Mouse (Mus musculus) lung, adult 18-20 months (tissue): ENCODE measurements at regions not wholly inside any gene's neighbourhood (a gene's known extent, or its start where the extent isn't known, plus 50 kb on each side); places are given as distances from the start of the nearest gene placed in this dataset.

Source experiments
- DNase-seq, 2 experiments: peaks; one replicate each; pipeline ENCODE4 v3.0.0; 2022; ENCODE audit warnings: mixed read lengths in 2 of 2

DNA sequence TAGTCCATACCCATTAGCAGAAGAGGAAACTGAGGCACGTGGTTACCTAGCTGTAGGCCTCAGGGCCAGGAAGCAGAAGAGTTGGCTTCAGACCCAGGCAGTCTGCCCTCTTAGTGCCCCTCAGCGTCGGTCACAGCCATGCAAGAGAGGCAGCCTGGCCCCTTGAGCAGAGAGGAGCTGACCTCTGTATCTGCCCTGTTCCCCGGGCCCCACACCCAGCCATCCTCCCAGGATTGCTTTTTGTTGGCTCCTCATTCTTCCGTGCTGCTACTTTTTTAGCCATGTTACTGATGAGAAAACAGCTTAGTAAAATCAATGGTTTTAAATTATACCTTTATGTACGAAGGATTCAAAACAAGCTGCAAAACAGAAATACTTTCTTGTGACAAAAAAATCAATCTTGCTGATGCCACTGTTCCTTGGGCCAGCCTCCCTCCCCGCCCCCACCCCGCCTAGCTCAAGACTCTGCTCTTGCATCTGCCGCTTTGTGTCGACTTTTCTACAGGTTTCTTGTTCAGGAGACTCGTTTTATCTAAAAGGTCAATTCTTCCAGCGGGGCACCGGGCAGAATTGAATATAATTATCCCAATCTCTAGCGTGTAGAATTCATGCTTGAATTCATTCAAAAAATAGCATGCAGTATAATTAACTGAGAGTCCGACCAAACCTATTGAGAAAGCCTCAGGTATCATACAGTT lies 70.8 kb downstream of the Sall1 start:
- DNase-seq: no peak

DNA sequence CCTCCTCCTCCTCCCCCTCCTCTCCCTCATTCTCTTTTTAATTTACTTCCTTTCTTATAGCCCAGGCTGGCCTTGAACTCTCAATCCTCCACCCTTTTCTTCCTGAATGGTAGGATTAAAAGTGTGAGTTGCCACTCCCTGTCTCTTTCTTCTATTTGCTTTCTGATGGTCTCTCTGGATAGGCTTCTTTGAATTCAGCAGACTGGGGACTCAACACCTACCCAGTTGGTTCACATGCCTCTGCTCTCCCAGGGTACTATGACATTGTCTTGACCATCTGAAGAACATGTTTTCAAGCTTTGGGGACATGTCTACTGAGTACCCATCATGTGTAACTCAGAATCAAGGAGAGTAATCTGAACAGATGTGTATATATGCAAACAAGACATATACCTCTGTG lies 85.1 kb downstream of the Sall1 start:
- DNase-seq: no peak

DNA sequence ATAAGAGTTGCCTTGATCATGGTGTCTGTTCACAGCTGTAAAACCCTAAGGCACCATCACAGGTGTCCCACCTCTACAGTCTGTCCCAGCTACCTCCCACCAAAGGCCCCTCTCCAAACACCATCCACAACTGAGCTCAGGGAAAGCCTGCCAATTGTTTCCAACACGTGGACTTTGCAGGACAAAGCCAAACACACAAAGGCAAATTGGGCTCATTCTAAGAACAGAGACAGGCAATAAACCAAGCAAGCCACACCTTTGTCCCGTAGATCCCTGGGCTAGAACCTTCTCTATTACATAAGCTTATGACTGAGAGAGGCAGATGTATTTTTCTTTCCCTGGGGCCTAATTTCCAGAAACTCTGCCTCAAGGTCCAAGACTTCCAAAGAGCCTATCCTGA lies 90.8 kb downstream of the Sall1 start:
- DNase-seq: no peak

DNA sequence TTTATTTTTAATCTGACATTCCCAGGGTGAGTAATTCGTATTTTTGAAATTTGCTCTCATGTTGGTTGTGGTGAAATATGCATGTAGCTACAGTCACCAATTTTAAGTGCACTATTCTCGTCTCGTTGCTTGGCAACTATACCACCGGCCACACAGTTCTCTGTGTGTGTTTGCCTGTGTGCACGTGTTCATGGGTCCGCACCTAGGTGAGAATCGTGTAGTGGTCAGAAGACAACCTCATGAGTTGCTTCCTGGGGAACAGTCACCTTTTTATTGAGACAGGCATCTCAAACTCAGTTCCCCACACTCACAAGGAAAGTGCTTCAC lies 92.2 kb downstream of the Sall1 start:
- no peak for DNase-seq

DNA sequence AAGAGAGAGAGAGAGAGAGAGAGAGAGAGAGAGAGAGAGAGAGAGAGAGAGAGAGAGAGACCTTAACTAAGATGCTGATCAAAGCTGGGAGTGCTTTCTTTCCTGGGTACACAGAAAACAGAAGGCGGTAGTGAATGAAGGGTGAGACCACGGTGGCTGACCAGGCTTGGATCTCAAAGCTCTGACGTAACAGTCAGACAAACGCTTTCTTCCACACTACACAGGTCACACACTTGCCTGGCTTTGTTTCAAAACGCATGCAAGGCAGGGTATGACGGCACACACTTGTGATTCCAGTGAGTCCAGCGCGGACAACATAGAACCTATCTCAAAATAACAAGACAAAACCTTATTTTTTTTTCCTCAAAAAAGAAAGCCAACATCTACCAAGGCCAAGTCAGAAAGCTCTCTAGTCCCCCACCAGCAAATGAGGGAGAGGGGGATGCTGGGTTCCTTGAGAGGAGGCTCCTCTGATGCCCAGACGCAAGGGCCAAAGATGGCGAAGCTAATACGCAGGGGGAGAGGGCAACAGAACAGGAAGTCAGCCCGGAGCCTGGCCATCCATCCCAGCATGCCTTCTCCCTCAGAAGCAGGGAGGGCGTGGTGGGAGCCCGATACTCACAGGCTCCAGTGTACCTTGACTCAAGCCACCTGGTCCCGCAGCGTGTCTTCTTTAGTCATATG lies 92.7 kb downstream of the Sall1 start:
- DNase-seq: no peak

DNA sequence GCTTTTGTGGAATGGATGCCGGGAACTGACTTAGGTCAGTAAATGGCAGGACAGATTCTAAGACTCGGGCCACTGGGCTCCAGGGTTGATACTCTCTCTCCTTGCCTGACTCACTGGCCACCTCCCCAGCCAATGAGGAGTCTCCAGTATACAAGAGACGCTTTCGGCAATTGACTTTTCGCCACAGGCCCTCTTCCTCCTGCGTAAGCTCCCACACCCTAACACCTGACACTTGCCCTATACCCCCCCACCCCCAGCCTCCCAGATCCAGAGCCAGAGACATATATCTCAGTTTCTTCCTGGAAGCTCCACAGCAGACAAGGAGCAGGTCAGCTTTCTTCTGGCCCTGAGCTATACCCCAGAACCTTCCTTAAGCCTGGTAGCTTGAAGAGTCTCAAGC lies 94.0 kb downstream of the Sall1 start:
- DNase-seq: no peak

DNA sequence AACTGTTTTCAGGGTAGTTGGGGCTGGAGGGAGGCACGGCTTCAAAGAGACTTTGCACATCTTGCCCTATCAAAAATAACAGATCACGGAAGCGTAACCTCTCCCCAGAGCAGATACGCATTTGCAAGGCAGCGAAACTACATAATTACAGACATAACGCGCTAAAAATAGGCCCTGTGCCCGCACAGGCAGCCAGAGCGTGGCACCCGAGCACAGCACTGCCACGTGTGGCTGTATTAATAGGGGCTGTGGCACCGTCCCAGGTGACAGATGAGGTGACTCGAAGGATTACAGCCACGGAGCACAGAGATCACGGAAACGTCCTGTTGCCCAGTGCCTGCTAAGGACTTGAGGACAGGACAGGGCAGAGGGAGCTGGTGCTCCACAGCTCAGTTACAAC lies 95.0 kb downstream of the Sall1 start:
- DNase-seq: no peak

DNA sequence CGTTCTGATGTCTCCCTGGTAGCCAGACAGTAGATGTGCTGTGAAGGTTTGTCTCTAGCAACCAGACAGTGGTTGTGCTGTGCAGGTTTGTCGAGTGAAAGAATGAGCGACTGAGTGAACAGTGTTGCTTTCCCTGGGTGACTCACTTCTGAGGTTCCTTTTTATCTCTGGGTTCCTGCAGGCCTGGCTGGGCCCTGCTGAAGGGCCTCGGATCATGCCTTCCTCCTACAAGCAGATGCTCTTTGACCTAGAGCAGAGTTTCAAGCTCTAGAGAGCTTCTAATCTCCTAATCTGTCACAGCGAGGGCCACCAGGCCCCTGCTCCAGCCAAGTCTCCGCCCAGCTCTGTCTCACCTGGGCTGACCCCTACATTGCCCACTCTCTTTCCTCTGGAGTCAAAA lies 95.6 kb downstream of the Sall1 start:
- DNase-seq: no peak

DNA sequence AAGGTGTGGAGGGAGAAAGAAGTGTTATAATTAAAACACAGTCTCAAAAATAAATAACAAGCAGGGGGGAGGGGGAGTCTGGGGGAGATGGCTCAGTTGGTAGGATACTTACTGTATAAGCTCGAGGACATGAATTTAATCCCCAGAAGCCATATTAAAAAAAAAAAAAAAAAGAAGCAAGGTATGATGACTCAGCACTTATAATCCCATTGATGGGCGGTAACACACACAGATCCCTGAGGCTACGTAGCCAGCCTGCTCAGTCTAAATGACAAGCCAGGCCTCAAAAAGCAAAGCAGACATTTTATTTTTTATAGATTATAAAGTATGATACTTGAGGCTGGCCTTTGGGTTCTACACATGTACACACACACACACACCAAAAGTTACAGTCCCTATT lies 96.6 kb downstream of the Sall1 start:
- DNase-seq: no peak

DNA sequence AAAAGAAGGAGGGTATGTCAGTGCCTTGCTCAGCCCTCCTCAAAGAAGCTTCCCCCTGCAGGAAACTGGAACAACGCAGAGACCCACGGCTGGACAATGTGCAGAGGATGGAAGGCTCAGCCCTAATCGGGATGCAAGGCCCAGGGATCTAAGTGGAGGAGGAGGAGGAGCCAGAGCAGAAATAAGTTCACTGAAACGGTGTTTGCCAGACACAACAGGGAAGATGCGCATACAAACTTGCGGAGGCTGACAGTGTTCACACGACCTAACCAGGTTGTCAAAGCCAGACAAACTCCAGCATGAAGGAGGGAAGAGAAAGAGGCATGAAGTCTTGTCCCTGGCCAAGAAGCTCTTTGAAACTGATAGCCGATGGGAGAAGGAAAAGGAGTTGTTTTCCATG lies 98.3 kb downstream of the Sall1 start:
- no peak for DNase-seq

DNA sequence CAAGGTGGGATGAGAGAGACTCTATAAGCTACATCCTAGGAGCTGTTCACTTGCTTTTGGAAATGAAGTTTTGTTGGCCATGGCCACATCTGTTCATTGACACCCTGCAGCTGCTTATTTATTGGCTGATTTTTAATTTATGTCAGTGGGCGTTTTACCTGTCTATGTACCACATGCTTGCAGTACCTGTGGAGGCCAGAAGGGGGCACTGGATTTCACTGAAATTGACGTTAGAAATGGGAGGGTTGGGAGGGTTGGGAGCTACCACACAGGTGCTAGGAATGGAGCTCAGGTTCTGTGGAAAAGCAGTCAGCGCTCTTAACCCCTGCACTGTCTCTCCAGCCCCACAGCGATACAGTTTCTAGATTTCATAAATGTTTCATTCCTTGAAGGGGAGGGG lies 99.9 kb downstream of the Sall1 start:
- DNase-seq: no peak

DNA sequence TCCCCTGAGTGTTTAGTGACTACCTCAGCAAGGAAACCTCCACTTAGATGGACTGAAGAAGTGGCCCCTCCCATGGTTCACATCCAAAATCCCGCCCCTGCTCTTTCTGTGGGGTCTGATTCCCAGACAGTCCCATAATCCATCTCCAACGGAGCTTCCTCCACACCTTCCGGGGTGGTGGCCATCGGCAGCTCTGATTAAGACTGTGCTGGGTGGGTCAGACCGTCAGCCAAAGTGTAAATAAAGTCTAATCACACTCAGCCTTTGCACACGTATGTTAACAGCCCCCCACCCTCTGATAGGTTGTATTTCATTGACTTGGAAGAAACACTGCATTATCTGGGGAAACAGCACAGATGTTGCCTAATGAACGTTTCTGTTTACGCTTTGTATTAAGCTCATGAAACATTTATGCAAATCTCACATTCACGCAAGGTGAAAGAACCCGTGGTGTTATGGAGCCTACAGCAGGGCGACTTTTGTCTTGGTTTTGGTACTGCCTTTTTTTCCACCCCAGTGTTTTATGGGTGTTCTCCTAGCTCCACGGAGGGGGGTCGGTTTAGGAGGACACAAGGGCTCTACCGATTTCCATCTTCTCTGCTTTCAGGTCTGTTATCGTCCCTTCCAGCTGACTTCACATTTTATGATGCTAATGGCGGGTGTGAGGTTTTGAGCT lies 104.8 kb downstream of the Sall1 start:
- no peak for DNase-seq

DNA sequence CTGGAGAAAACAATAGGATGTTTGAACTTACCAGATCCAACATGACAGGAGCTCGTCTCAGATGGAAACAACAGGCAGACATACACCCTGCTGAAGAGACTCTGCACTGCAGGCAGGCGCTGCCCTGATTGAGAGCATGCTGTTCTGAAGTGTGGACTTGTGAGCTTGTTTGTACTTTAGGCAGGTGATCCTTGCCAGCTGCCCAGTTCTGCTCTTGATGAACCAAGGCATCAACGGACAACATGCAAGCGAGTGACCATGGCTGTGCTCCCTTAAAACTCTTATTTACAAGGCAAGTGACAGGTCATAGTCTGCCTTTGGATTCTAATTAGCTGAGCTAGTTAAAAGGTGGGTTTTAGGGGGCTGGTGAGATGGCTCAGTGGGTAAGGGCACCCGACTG lies 109.3 kb downstream of the Sall1 start:
- no peak for DNase-seq

DNA sequence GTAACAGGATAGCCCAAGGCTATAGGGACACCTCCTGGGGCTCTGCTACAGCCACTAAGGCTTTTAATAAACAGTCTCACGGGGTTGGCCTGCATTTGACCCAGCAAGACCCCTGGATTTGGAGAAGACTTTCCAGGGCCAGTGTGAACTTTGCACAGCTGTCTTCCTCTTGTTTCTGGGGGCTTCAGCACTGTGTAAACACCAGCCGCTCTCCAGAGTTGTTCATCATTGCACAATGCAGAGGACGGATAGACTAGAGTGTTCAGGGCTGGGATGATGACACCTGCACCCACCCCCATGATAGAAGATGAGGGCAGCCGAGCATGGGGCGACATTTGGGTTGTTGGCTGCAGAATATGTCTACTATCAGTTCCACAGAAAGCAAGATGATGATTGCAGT lies 112.9 kb downstream of the Sall1 start:
- no peak for DNase-seq

DNA sequence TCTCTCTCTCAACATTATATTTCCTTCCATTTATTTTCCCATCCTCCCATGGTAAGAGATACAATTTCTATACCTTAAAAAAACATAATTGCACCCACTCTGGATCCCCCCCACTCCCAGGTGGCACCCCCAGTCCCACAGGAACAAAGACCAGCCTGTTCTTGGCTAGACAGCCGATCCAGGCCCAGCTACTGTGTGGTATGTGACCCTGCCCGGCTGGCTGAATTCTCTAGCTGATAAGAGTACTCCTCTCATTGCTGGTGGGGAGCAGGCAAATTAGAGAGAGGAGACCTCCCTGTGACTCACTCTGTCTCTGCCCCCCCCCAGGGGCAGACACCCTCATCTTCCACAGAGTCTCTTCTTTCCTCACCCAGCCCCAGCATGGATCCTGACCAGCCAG lies 113.6 kb downstream of the Sall1 start:
- DNase-seq: no peak

DNA sequence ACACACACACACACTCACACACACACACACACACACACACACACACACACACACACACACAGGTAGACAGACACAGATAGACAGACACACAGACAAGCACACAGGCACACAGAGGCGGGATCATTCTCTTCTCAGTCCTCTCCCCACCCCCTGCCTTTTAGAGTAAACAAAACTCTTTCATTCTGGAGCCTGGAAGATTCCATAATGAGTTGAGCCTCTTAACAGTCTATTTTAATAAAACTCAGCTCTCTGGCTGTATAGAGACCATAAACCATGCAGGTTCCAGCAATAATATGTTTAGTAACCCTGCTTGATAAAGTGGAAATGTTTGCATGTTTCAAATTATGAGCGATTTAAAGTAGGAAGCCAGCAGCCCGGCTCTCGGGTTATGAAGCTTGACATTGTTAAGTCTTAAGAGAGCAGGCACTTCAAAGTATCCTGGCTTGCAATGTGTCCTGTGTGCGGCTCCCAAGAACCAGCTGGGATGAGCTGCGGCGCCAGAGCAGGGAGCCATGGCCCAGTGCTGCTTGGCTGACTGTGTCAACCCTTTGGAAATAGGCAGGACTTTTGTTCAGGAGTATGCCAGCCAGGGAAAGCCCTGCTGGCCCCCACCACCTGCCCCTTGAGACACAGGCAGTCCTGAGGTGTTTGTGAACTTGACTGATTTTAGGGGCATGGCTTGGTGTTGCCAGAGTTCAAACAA lies 115.1 kb downstream of the Sall1 start:
- DNase-seq: no peak

DNA sequence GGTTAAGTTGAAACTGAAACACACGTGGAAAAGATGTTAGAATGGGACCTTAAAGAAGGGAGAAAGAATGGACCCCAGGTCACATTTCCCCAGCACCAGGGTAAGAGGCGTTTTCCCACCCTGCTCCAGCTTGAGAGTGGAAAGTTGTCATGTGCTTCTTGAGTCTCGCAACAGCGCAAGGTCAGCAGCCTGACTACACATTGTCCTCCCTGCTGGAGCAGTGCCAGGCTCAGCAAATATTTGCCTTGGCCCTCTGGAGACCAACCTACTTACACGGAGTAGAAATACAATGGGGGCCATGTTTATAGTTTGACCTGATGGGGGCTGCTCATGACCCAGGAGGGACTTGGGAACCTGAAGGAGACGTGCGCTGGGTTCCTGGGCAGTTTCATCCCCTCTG lies 121.1 kb downstream of the Sall1 start:
- DNase-seq: peak; percentile 68 to 78

DNA sequence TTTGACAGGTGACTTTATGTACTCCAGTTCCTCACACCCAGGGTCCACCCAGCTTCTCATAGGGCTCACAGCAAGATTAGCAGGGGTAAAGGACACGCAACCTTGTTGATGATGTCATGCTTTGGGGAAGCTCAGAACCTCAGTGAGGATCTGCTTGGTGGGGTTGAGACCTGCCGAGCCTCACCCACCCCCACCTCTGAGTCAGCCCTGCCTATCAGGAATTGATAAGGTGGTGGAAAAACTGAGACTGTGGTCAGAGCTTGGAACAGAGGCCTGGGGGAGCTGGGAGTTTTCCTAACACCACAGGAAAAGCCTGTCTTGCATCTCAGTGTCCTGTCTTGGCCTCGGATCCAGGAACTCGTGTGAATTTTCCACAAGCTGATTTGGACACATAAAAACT lies 122.0 kb downstream of the Sall1 start:
- DNase-seq: no peak

DNA sequence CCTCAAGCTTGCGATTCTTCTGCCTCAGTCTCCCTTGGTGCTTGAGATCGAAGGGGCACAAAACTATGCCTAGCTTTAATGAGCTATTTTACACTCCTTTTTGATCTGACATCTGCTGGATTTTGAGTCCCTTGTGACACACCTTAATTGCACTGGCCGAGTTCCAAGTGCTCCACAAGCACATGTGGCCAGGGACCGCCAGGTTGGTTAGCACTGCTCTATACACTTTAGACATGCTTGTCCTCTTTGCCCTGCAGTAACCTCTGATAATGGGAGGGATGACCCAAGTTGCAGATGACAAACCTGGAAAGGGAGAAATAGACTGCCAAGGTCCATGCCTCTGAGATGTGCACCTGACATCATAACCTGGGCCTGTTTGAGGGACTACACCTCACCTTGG lies 124.7 kb downstream of the Sall1 start:
- no peak for DNase-seq

DNA sequence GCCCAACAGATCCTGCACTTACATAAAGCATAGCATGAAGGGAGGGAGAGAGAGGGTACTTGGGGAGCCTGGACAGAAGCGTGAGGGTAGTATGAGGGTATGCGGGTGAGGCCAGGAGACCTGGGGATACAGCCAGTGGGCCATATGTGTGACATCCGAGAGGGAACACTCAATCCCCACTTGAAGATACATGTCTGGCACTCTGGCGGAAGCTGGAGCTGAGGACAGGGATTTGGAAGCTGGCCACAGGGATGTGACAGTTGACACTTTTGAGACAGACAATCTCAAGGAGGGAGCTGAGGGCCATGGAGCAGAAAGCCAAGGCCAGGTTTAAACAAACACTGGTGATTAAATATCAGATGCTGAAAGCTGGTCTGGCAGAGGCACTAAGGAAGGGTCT lies 127.9 kb downstream of the Sall1 start:
- DNase-seq: no peak

DNA sequence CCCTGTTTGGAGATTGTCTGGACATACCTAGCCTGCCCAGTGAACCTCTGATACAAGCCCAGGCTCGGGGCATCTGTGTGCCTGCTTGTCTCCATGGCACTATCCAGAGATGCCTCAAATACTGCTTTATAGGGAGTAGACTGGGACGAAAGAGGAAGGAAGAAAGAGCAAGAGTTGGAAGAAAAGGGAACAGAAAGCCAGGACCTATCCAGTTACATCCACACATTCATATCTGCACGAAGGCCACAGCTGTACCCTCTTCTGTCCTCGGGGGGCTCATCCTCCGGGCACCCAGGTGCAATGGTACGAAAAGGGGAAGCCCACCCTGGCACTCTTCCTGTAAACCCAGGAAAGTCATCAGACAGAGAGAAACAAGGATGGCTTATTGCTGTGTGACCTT lies 129.3 kb downstream of the Sall1 start:
- DNase-seq: no peak

DNA sequence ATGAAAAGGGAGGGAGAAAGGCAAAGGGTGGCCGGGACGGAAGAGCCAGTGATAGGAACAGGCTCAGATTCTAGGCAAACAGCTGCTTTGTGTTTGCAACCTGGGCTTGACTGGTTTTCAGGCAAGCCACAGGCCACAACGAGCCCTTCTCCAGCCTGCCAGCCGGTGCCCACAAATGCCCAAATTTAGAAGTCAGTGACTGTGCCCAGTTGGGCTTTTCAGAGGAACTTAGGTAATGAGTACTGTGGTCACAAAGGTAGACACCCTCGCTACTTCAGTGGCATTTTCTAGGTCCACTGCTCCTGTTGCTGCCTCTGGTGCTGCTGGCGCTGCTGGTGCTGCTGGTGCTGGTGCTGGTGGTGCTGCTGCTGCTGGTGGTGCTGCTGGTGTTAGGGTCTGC lies 129.8 kb downstream of the Sall1 start:
- no peak for DNase-seq

DNA sequence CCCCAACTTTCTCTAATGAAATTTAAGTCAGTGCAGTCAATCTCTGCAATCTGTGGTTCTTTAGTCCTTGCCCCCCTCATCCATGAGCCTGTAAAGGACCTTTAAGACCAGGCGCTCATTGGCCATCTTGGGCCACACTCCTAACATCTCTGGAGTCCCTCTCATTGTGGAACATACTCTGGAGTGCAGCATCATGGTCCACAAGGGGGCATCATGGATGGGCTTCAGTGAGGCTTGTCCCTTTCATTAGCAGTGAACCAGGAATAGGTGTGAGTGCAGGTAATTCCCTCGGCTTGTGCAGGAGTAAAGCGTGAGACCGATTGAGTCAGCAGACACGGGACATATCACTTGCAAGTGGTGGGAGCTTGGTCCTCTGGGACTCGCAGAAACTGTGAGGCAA lies 137.7 kb downstream of the Sall1 start:
- DNase-seq: no peak

DNA sequence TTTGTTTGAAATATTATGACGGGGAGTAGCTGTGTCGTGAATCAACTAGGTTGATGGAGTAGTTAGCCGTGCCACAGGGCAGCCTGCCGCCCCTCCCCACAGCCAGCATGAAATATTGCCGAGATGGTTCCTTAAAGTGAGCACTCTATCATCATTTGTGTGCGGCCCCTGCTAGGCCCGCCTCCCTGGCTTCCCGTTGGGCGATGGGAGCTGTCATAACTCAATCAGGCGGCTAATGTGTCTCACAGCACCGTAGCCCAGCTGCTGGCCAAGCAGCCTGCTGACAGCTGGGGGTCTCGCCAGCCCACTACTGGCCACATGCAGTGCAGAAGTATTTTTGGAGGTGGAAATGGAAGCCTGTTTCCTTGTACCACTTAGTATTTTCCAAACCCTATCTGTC lies 140.9 kb downstream of the Sall1 start:
- DNase-seq: no peak
